Mouse (Mus musculus) frontal cortex, adult 2 months (tissue): ENCODE measurements around the gene Cfap43. TPM values are rescaled to one million over a fixed set of nuclear protein-coding genes. Genes with fewer than 3 reads are reported as not detected.

Source experiments
- DNase-seq, 2 experiments: peaks; one replicate each; pipeline ENCODE4 v3.0.0; 2022; ENCODE audit warnings: low spot score in 1 of 2; ENCODE audit errors: extremely low spot score in 1 of 2
- polyA plus RNA-seq: library from polyadenylated mRNA; depleted of rRNA; stranded (reverse); fragments of >200 nt; gene quantifications from 2 replicates; pipeline ENCODE4 v1.2.3, GENCODE M21; 2012

Cfap43 gene
- polyA plus RNA-seq, 1 experiment, result 0.44 TPM

GRCm38 (mm10) chr19:47887417-47887816, 31.7 kb downstream of the Cfap43 start:
- DNase-seq, result no peak

DNA sequence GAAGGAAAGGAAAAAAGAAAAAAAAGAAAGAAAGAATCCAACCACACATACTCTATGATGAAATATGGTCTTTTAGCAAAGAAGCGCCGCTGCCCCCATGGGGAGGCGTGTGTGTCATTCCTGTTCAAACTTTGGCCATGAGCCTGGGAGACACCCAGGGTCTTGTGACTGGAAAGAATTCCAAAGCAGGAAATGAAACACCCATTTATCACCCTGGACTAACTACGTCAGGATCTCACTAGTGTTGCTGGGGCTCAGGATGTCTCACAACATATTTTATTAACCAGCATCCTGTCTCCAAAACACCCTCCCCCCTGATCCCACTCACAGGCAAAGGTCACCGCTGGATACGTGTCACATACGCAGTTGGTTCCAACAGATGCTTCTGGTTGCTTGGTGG, 32.5 kb downstream of the Cfap43 start:
- no peak for DNase-seq

DNA sequence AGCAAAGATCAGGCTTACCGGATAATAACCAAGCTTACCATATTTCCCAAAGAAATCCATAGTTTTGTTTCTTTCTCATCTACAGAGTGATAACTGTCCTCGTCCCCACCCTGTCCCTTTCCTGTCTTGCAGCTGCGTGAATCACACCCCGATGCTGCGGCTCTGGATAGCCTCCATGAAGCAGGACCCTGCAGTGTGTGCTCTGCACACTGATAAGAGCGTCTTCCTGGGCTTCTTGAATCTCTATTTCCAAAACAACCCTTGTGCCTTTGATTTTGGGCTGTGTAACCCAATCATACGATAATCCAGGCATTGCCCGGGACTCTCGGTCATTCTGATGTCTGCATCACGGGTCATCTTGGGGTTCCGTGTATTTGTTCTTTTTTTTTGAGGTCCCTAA, 33.2 kb downstream of the Cfap43 start:
- DNase-seq, result no peak

GRCm38 (mm10) chr19:47885191-47885743, 33.8 kb downstream of the Cfap43 start:
- DNase-seq, result no peak

- DNase-seq, result no peak
Observed at GRCm38 (mm10) chr19:47884296-47885085, 34.6 kb downstream of the Cfap43 start.

GRCm38 (mm10) chr19:47882882-47883254, 36.2 kb downstream of the Cfap43 start:
- no peak for DNase-seq

- DNase-seq, result peak; percentile 26 to 86
Observed at GRCm38 (mm10) chr19:47882151-47882881, 36.8 kb downstream of the Cfap43 start.

- no peak for DNase-seq
Observed at GRCm38 (mm10) chr19:47881538-47881937, 37.5 kb downstream of the Cfap43 start.

DNA sequence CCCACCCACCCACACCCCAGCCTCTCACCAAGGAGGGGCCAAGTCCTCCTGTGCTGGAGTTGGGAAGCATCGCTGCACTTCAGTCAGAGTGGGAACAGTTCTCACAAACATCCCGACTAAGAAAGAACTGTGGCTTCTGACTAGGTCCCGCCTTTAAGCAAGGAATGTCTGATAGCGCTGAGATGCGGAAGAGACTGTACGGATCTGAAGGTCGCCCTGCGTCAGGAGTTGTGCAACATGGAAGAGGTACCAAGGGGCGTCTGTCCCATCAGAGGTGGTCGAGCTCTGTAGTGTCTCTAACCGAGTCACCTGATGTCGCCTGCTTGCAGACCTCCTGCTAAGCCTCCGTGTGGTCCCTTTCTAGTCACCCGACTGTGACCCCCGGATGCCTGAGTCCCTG, 42.8 kb downstream of the Cfap43 start:
- no peak for DNase-seq

GRCm38 (mm10) chr19:47871515-47871914, 47.6 kb downstream of the Cfap43 start:
- no peak for DNase-seq

DNA sequence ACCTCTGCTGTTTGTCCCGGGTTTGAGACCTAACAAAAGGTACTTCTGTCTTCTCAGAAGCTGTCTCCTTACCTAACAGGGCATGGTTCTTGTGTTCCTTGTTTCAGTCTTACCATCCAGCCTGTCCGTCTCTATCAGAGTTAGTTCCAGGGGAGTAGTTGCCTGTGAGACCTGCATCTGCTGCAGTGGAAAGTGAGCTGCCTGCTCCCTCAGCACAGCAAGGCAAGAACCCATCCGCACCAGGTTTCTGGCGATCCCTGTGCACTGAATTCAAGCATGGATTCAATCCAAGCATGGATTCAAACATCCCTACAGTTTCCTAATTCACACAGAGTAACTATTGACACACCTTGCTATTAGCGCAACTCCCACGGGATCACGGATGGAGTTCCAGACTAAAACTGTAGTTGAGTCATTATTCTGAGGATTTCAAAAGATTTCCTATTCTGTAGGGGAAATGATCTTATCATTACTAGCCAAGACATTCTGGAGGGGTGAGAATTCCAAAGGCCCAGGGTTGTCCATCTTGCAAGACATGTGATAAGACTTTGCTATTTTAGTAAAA, 48.9 kb downstream of the Cfap43 start:
- DNase-seq, result no peak

- no peak for DNase-seq
Observed at GRCm38 (mm10) chr19:47869516-47869915, 49.6 kb downstream of the Cfap43 start.

GRCm38 (mm10) chr19:47868951-47869350, 50.1 kb downstream of the Cfap43 start:
- no peak for DNase-seq

- no peak for DNase-seq
Observed at GRCm38 (mm10) chr19:47867628-47868175, 51.4 kb downstream of the Cfap43 start.

GRCm38 (mm10) chr19:47865353-47865947, 53.6 kb downstream of the Cfap43 start, which contains the start of gene Gsto2:
Gene Gsto2 (plus strand): TSS chr19:47865534.
- peak; percentile 92 to 96 for DNase-seq

- no peak for DNase-seq
Observed at GRCm38 (mm10) chr19:47864721-47865120, 54.4 kb downstream of the Cfap43 start.

DNA sequence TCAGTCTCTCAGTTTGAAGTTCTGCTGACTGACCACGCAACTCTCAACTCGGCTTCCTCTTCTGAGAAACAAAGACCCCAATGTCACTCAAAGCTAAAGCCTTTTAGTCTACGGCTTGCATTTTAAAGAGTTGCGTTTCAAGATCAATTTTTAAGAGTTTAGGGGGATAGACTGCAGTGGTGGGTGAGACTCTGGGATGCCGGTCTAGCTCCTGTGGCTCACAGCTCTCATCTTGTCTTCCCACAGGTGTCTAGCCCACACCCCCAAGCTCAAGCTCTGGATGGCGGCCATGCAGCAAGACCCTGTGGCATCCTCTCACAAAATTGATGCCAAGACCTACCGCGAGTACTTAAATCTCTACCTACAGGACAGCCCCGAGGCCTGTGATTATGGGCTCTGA, 55.0 kb downstream of the Cfap43 start:
- no peak for DNase-seq

- no peak for DNase-seq
Observed at GRCm38 (mm10) chr19:47862581-47862980, 56.5 kb downstream of the Cfap43 start.

DNA sequence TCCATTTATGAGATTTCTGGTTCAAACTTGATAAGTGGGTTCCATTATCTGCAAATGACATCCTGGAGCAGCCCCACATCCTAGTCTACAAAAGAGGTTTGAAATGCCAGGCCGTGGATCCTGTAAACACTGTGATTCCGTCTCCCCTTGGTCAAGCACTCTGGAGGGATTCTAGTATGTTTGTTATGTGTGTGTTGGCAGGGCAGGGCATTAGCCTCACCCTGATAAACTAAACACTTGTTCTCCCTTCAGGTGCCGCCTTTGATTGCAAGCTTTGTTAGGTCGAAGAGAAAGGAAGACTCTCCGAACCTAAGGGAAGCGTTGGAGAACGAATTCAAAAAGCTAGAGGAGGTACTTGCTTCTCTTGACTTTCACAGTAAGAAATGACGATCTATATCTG, 59.9 kb downstream of the Cfap43 start:
- DNase-seq, result no peak
